Mouse (Mus musculus): Measurements from ENCODE around the gene Itga5.

GRCm38 (mm10) chr15:103369123-103369522, 2.6 kb upstream of the Itga5 start:
- TF ChIP-seq CTCF (IDR thresholded peaks at IDR 0.05; ENCODE audit: low read depth) (no peak), EP300 (optimal IDR thresholded peaks at IDR 0.05) (no peak)

Data from stomach, postnatal 0 days (tissue).